Mouse (Mus musculus) c-Kit-positive CD71-positive TER-119-positive erythroid progenitor cells, embryonic 14.5 days (primary cell): ENCODE data around the gene Tspan1.

Experiments
- DNase-seq: peaks from one replicate; pipeline ENCODE4 v3.0.0-alpha.2; 2013; ENCODE audit warnings: low spot score

Tspan1 gene

DNA sequence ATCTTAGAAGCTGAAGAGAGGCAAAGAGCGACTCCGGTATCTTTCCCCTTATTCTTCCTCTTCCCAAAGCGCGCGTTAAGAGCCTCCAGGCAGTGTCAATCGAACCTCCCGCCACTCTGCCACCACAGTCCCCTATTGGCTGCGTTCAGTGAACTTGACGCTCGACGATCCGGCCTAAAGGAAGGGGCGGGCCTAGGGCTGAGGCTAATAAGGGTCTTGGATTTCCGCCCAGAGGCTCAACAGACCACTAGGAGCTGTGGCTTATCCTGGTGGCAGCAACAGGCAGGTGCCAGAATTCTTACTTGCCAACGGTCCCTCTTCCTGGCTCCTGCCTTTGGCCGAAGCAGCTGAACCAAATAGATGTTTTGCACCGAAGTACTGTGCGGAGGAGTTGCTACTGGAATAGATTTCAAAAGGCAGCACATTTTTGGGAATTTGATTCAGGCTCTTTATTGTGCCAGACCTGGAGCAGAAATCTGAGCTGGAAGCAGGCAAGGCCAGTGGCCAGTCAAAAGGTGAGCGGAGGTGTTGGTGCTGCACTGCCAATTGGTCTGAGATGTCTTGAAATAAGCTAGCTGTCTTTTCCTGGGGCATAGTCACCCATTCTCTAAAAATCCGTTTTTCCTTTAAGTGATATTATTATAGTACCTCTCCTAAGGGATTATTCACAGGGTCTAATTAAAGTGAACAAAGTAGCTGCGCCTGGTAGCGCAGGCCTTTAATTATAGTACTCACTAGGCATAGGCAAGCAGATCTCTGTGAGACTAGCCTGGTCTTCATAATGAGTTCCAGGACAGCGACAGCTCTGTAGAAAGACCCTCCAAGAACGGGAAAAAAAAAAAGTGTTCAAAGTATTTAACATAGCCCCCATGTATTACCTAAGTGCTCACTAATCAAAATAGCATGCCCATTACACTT lies 43.5 kb downstream of the Tspan1 start, which contains the start of the genes Rad54l and Pomgnt1:
TSS of gene Rad54l (minus strand) at position 89 of the 918 bp plus-strand sequence.
TSS of gene Pomgnt1 (plus strand) at position 239 of the 918 bp plus-strand sequence.
- DNase-seq: peak; percentile 90

DNA sequence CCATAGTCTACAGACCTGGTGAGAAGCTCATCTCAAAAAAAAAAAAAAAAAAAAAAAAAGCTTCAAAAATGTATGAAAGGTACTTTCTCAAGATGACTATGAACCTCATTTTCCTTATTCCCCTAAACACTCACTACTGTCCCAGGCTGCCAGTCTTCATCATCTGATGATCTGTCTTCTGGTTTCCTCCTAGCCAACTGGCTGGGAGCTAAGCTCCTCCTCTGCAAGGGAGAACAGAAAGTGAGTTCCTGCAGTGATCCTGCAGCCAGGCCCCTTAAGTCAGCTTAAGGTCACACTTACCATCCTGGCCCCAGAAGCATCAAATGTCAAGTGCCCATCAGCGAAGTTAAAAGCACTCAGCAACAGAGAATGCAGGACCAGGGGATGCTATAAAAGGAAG lies 44.6 kb downstream of the Tspan1 start:
- peak; percentile 46 for DNase-seq
